ENCODE assay signal across 8 mouse cellular contexts in the genomic region with DNA sequence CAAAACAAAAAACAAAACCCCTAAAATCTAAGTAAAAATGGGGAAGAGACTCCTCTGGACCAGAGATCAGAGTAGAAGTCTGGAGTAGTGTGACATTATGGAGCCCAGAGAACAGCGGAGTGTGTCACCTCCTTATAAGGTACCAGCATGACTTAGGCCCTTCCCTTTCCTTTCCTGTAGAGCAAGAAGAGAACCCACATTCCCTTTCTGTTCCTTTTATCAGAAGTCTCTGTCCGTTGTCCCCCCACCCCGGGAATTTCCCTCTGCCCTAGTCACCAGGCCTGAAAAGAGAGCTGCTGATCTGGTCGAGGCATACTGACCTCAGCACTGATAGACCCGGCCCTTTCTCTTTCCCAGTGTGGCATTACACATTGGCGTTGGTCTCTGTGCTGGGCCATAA. TPM values are rescaled to one million over a fixed set of nuclear protein-coding genes. Genes with fewer than 3 reads are reported as not detected.
DNase-seq lines count a peak whose midpoint lies in the region; ATAC-seq and TF ChIP-seq lines count a peak whose summit lies in the region.

No protein-coding gene starts in this region.

- peaks cover 7% of the 10 kb centered on the region; the same call in 1 of the 2 replicates for H3K36me3 ChIP-seq in ES-E14 (ENCODE audit: control insufficient read depth, insufficient read depth, low read length, poor library complexity, severe bottlenecking)
- H3K36me3 ChIP-seq in forebrain, embryonic 14.5 days (ENCODE audit: control insufficient read depth, insufficient read depth, low read length): peaks cover 22% of the 10 kb centered on the region
- peaks cover 25% of the 10 kb centered on the region for H3K36me3 ChIP-seq in limb, embryonic 15.5 days

- no peak overlapping the region for H3K27ac ChIP-seq in ES-E14 (ENCODE audit: insufficient read depth, low read depth, low read length, poor library complexity, severe bottlenecking)
- H3K27ac ChIP-seq in forebrain, embryonic 14.5 days (ENCODE audit: low read depth, low read length): no peak overlapping the region
- H3K27ac ChIP-seq in limb, embryonic 15.5 days: no peak overlapping the region

- peak overlapping the region; percentile 86 for H3K9ac ChIP-seq in ES-E14 (ENCODE audit: insufficient read depth, low read depth, low read length, poor library complexity, severe bottlenecking)
- H3K9ac ChIP-seq in forebrain, embryonic 14.5 days (ENCODE audit: low read length): peak overlapping the region; percentile 77
- no peak overlapping the region for H3K9ac ChIP-seq in limb, embryonic 15.5 days

- 51% methylated on average over 6 of the region's 6 CpGs for WGBS in forebrain, embryonic 14.5 days
- 32% methylated on average over 6 of the region's 6 CpGs for WGBS in limb, embryonic 15.5 days

- ATAC-seq in forebrain, embryonic 14.5 days: no peak
- ATAC-seq in limb, embryonic 15.5 days (ENCODE audit: insufficient number of reproducible peaks, low FRiP score, low TSS enrichment, low read depth): no peak
- ATAC-seq in monocyte, adult 5-6 weeks (replicated peaks; ENCODE audit: insufficient number of reproducible peaks, low FRiP score, low TSS enrichment, poor library complexity, severe bottlenecking): peak; percentile 42

- in situ Hi-C loops in ES-E14 (cut with MboI; ENCODE audit: low sequenced_read_pairs in 2 of 2, unreplicated experiment in 2 of 2): no loop called here

- intact Hi-C loops in heart, postnatal 36 days (cut with DNase I): loop anchor here (5.0 to 10.0 kb wide), 4 partner anchors 69 to 544 kb away; partner anchors contain the start of genes Brpf1, Rad18 and Thumpd3

- H3K4me2 ChIP-seq in forebrain, embryonic 14.5 days (ENCODE audit: low read length): peak overlapping the region; percentile 95
- H3K4me2 ChIP-seq in limb, embryonic 15.5 days: peak overlapping the region; percentile 87

- peaks cover 0 to 2% of the 10 kb centered on the region in 2 experiments; a peak in 1 of 4 replicates for H3K4me1 ChIP-seq in ES-E14 (ENCODE audit: control insufficient read depth in 2 of 2, insufficient read depth in 2 of 2, low read length in 2 of 2, poor library complexity in 1 of 2)
- peaks cover 7% of the 10 kb centered on the region for H3K4me1 ChIP-seq in forebrain, embryonic 14.5 days (ENCODE audit: control insufficient read depth, insufficient read depth, low read length)
- peaks cover 12% of the 10 kb centered on the region for H3K4me1 ChIP-seq in limb, embryonic 15.5 days

- H3K9me3 ChIP-seq in ES-E14 (ENCODE audit: control insufficient read depth, insufficient read depth, low read depth, low read length): no peaks in the 10 kb centered on the region
- H3K9me3 ChIP-seq in forebrain, embryonic 14.5 days (replicated peaks; ENCODE audit: control insufficient read depth, low read length): no peaks in the 10 kb centered on the region
- H3K9me3 ChIP-seq in limb, embryonic 15.5 days: no peaks in the 10 kb centered on the region

- H3K27me3 ChIP-seq in forebrain, embryonic 14.5 days (replicated peaks; ENCODE audit: control insufficient read depth, insufficient read depth, low read length): no peaks in the 10 kb centered on the region
- no peaks in the 10 kb centered on the region for H3K27me3 ChIP-seq in limb, embryonic 15.5 days

- H3K4me3 ChIP-seq in ES-E14 (ENCODE audit: insufficient read depth in 1 of 2, low read depth in 1 of 2, low read length in 2 of 2, poor library complexity in 1 of 2, severe bottlenecking in 1 of 2): peak overlapping the region; percentile 89 to 94
- peak overlapping the region; percentile 97 for H3K4me3 ChIP-seq in forebrain, embryonic 14.5 days (ENCODE audit: low read depth, low read length)
- H3K4me3 ChIP-seq in limb, embryonic 15.5 days: peak overlapping the region; percentile 84

- peak; percentile 10 to 15 for DNase-seq in heart, adult 18-20 months
- DNase-seq in heart, postnatal 36 days: no peak
- DNase-seq in ES-E14 (ENCODE audit: low read depth, low spot score): no peak
- no peak for DNase-seq in forebrain, embryonic 14.5 days (ENCODE audit: low spot score)
- no peak for DNase-seq in frontal cortex, postnatal 36 days (ENCODE audit: low spot score in 2 of 2)
- no peak for DNase-seq in ovary, adult 18-20 months (ENCODE audit: low spot score)

TF ChIP-seq in ES-E14, 5 proteins besides CTCF, POLR2A, EP300 and RAD21:
- TF ChIP-seq ZC3H11A (IDR thresholded peaks at IDR 0.05; ENCODE audit: borderline replicate concordance, low read depth, low read length) (no peak), CHD2 (IDR thresholded peaks at IDR 0.05; ENCODE audit: low read depth, low read length) (no peak), HCFC1 (IDR thresholded peaks at IDR 0.05; ENCODE audit: borderline replicate concordance, insufficient read depth, low read length) (no peak), MAFK (IDR thresholded peaks at IDR 0.05; ENCODE audit: insufficient read depth, low read depth, low read length) (no peak), ZNF384 (IDR thresholded peaks at IDR 0.05; ENCODE audit: low read depth, low read length) (no peak)
TF ChIP-seq in ES-E14: peak in this region for 0.

RNA-seq across cellular contexts. Expression of gene Mtmr14, which starts 0.8 kb away (rescaled TPM):
- total RNA-seq in heart, adult 18-20 months (2021): 10 to 100 TPM; 12.7 to 17.6 TPM
- 10 to 100 TPM; 20.0 to 21.0 TPM for total RNA-seq in heart, postnatal 36 days (2021)
- total RNA-seq in ES-E14 (2012; rRNA removed): 42.4 and 44.8 TPM in 2 replicates
- 41.7 and 43.6 TPM in 2 replicates for polyA plus RNA-seq in forebrain, embryonic 14.5 days (2014; fragmentation: Nextera tagmentation; extraction: Ambion mirVana)
- 29.1 and 29.7 TPM in 2 replicates for polyA plus RNA-seq in limb, embryonic 15.5 days (2015; fragmentation: Nextera tagmentation; extraction: Ambion mirVana)
- total RNA-seq in monocyte, adult 5-6 weeks (2017): 40.8 to 50.3 TPM (median 42.0 TPM) in 3 replicates

RNA-seq across cellular contexts. Expression of gene Lhfpl4, which starts 43.3 kb away (rescaled TPM):
- total RNA-seq in heart, adult 18-20 months (2021): under 1 TPM; 0.40 to 0.51 TPM
- total RNA-seq in heart, postnatal 36 days (2021): under 1 TPM; 0.22 to 0.31 TPM
- 5.2 and 5.9 TPM in 2 replicates for total RNA-seq in ES-E14 (2012; rRNA removed)
- 8.8 and 11.3 TPM in 2 replicates for polyA plus RNA-seq in forebrain, embryonic 14.5 days (2014; fragmentation: Nextera tagmentation; extraction: Ambion mirVana)
- 0.46 and 0.92 TPM in 2 replicates for polyA plus RNA-seq in limb, embryonic 15.5 days (2015; fragmentation: Nextera tagmentation; extraction: Ambion mirVana)
- total RNA-seq in monocyte, adult 5-6 weeks (2017): not detected in 3 replicates

RNA-seq across cellular contexts. Expression of gene Cpne9, which starts 43.7 kb away (rescaled TPM):
- total RNA-seq in heart, adult 18-20 months (2021): not detected
- under 1 TPM in 1 of 2 experiments, not detected in 1; 0.24 TPM for total RNA-seq in heart, postnatal 36 days (2021)
- 1.7 and 2.9 TPM in 2 replicates for total RNA-seq in ES-E14 (2012; rRNA removed)
- polyA plus RNA-seq in forebrain, embryonic 14.5 days (2014; fragmentation: Nextera tagmentation; extraction: Ambion mirVana): 0.23 and 0.80 TPM in 2 replicates
- 0.10 and 0.20 TPM in 2 replicates for polyA plus RNA-seq in limb, embryonic 15.5 days (2015; fragmentation: Nextera tagmentation; extraction: Ambion mirVana)
- 0.19 to 0.75 TPM in 2 of 3 replicates, not detected in the other for total RNA-seq in monocyte, adult 5-6 weeks (2017)

Comparison
In these comparisons a context has a peak if more than half of its experiments do, and no peak if none do; other contexts are left out.
1. DNase-seq: peak in heart, adult 18-20 months (2 of 2); none in heart, postnatal 36 days (0 of 2), ES-E14 (single experiment), forebrain, embryonic 14.5 days (single experiment), frontal cortex, postnatal 36 days (0 of 2) and ovary, adult 18-20 months (single experiment).
2. Peak in every context shown above with its lines, with median percentiles within 50 percentile points of each other: H3K4me3 ChIP-seq.